Mouse (Mus musculus) CH12.LX (cell line): ENCODE results near the gene Ccdc105. TPM values are rescaled to one million over a fixed set of nuclear protein-coding genes. Genes with fewer than 3 reads are reported as not detected.

Source experiments
- DNase-seq: peaks from one replicate; pipeline ENCODE4 v3.0.0-alpha.2; 2013; ENCODE audit errors: extremely low read depth
- H3K27ac ChIP-seq: 2 replicates; pipeline ENCODE4 v1.5.1; 2012; ENCODE audit warnings: low read depth, mild to moderate bottlenecking, control low read depth, moderate library complexity; ENCODE audit not compliant: insufficient read depth
- H3K27me3 ChIP-seq: replicated peaks from 2 replicates; pipeline ENCODE3; 2012; ENCODE audit warnings: inconsistent platforms
- H3K36me3 ChIP-seq, 2 experiments: replicated peaks in 1 of 2; 2 replicates each; pipeline versions ENCODE3 to v1.6.1; 2012; ENCODE audit warnings: inconsistent platforms in 1 of 2, low read length in 1 of 2, mild to moderate bottlenecking in 1 of 2, mixed read lengths in 1 of 2, moderate library complexity in 1 of 2; ENCODE audit not compliant: control insufficient read depth in 1 of 2, insufficient read depth in 1 of 2
- H3K4me1 ChIP-seq, 2 experiments: 2 replicates each; pipeline ENCODE4 v1.6.1; 2012; ENCODE audit warnings: inconsistent platforms in 1 of 2, moderate library complexity in 1 of 2; ENCODE audit not compliant: insufficient read depth in 2 of 2, control insufficient read depth in 1 of 2
- H3K4me2 ChIP-seq: 2 replicates; pipeline ENCODE4 v1.6.1; 2012; ENCODE audit warnings: low read depth, mild to moderate bottlenecking, control low read depth; ENCODE audit not compliant: poor library complexity, insufficient read depth, severe bottlenecking
- H3K4me3 ChIP-seq, 3 experiments: fragments of 150-350 bp in 1 of 3; sonication (generic) in 1 of 3; replicated peaks in 1 of 3; 2 replicates each; pipeline versions ENCODE3 to v1.5.1; 2011 to 2012; ENCODE audit warnings: low read depth in 2 of 3, low read length in 2 of 3, mild to moderate bottlenecking in 2 of 3, moderate library complexity in 2 of 3, control low read depth in 1 of 3, improper control_type of control experiment in 1 of 3, inconsistent platforms in 1 of 3, mixed read lengths in 1 of 3; ENCODE audit not compliant: poor library complexity in 1 of 3
- H3K79me2 ChIP-seq: replicated peaks from 2 replicates; pipeline ENCODE4 v1.6.1; 2012; ENCODE audit warnings: mild to moderate bottlenecking, moderate library complexity; ENCODE audit not compliant: control insufficient read depth, poor library complexity, insufficient read depth, severe bottlenecking; ENCODE audit errors: extremely low read depth
- H3K9ac ChIP-seq: 2 replicates; pipeline ENCODE4 v1.6.1; 2012; ENCODE audit warnings: low read depth, mild to moderate bottlenecking, control low read depth, moderate library complexity; ENCODE audit not compliant: insufficient read depth
- H3K9me3 ChIP-seq: replicated peaks from 2 replicates; pipeline ENCODE3; 2012; ENCODE audit warnings: low read length, inconsistent platforms, mixed read lengths
- BHLHE40 ChIP-seq: IDR thresholded peaks from 2 replicates; pipeline ENCODE4 v1.6.1; 2011; ENCODE audit warnings: mild to moderate bottlenecking, low read depth, low read length, improper control_type of control experiment
- CHD1 ChIP-seq: IDR thresholded peaks from 2 replicates; pipeline ENCODE4 v1.6.1; 2012; ENCODE audit warnings: low read depth, low read length, improper control_type of control experiment, inconsistent platforms
- CTCF ChIP-seq, 2 experiments: IDR thresholded peaks in 1 of 2; conservative IDR thresholded peaks in 1 of 2; 2 replicates each; pipeline ENCODE4 v1.5.1; 2011 to 2012; ENCODE audit warnings: low read depth in 2 of 2, low read length in 2 of 2, improper control_type of control experiment in 1 of 2, inconsistent platforms in 1 of 2, mild to moderate bottlenecking in 1 of 2, moderate library complexity in 1 of 2
- E2F4 ChIP-seq: IDR thresholded peaks from 2 replicates; pipeline ENCODE4 v1.6.1; 2011; ENCODE audit warnings: low read depth, low read length, improper control_type of control experiment; ENCODE audit not compliant: insufficient replicate concordance
- ELF1 ChIP-seq: IDR thresholded peaks from 2 replicates; pipeline ENCODE4 v1.6.1; 2014; ENCODE audit warnings: low read depth, mild to moderate bottlenecking, inconsistent platforms, low read length, improper control_type of control experiment
- EP300 ChIP-seq: IDR thresholded peaks from 2 replicates; pipeline ENCODE4 v1.6.1; 2011; ENCODE audit warnings: low read length, improper control_type of control experiment
- ETS1 ChIP-seq: conservative IDR thresholded peaks from 2 replicates; pipeline ENCODE4 v1.6.1; 2012; ENCODE audit warnings: low read depth, mild to moderate bottlenecking, inconsistent platforms, low read length, improper control_type of control experiment, moderate library complexity
- IRF4 ChIP-seq: IDR thresholded peaks from 2 replicates; pipeline ENCODE4 v1.6.1; 2014; ENCODE audit warnings: low read depth, mild to moderate bottlenecking, inconsistent platforms, low read length, improper control_type of control experiment
- JUN ChIP-seq: IDR thresholded peaks from 2 replicates; pipeline ENCODE4 v1.6.1; 2011; ENCODE audit warnings: low read depth, mild to moderate bottlenecking, low read length, improper control_type of control experiment, moderate library complexity; ENCODE audit not compliant: insufficient read depth
- KAT2A ChIP-seq: IDR thresholded peaks from 2 replicates; pipeline ENCODE4 v1.6.1; 2012; ENCODE audit warnings: low read length, improper control_type of control experiment, inconsistent platforms; ENCODE audit not compliant: insufficient replicate concordance
- MAFK ChIP-seq: IDR thresholded peaks from 2 replicates; pipeline ENCODE4 v1.6.1; 2011; ENCODE audit warnings: low read length, improper control_type of control experiment; ENCODE audit not compliant: insufficient replicate concordance
- MAX ChIP-seq: IDR thresholded peaks from 2 replicates; pipeline ENCODE4 v1.6.1; 2011; ENCODE audit warnings: low read length, improper control_type of control experiment
- MAZ ChIP-seq: IDR thresholded peaks from 2 replicates; pipeline ENCODE4 v1.6.1; 2012; ENCODE audit warnings: low read depth, mild to moderate bottlenecking, inconsistent platforms, low read length, improper control_type of control experiment, moderate library complexity
- MEF2A ChIP-seq: IDR thresholded peaks from 2 replicates; pipeline ENCODE4 v1.6.1; 2014; ENCODE audit warnings: low read depth, mild to moderate bottlenecking, inconsistent platforms, low read length, improper control_type of control experiment, borderline replicate concordance
- NRF1 ChIP-seq: IDR thresholded peaks from 2 replicates; pipeline ENCODE4 v1.6.1; 2014; ENCODE audit warnings: low read depth, mild to moderate bottlenecking, inconsistent platforms, low read length, improper control_type of control experiment, moderate library complexity
- POLR2A ChIP-seq: IDR thresholded peaks from 2 replicates; pipeline ENCODE4 v1.6.1; 2011; ENCODE audit warnings: low read depth, mild to moderate bottlenecking, improper control_type of control experiment, low read length
- RAD21 ChIP-seq: IDR thresholded peaks from 2 replicates; pipeline ENCODE4 v1.6.1; 2011; ENCODE audit warnings: low read depth, mild to moderate bottlenecking, low read length, improper control_type of control experiment, moderate library complexity
- SIN3A ChIP-seq: IDR thresholded peaks from 2 replicates; pipeline ENCODE4 v1.6.1; 2012; ENCODE audit warnings: low read length, improper control_type of control experiment, inconsistent platforms
- SMC3 ChIP-seq: IDR thresholded peaks from 2 replicates; pipeline ENCODE4 v1.6.1; 2011; ENCODE audit warnings: low read depth, low read length, improper control_type of control experiment
- TBP ChIP-seq: conservative IDR thresholded peaks from 2 replicates; pipeline ENCODE4 v1.6.1; 2011; ENCODE audit warnings: low read depth, low read length, improper control_type of control experiment
- UBTF ChIP-seq: IDR thresholded peaks from 2 replicates; pipeline ENCODE4 v1.6.1; 2012; ENCODE audit warnings: low read depth, mild to moderate bottlenecking, inconsistent platforms, low read length, improper control_type of control experiment, moderate library complexity
- USF1 ChIP-seq: IDR thresholded peaks from 2 replicates; pipeline ENCODE4 v1.6.1; 2014; ENCODE audit warnings: low read depth, mild to moderate bottlenecking, inconsistent platforms, low read length, improper control_type of control experiment
- USF2 ChIP-seq: conservative IDR thresholded peaks from 2 replicates; pipeline ENCODE4 v1.6.1; 2011; ENCODE audit warnings: low read depth, low read length, improper control_type of control experiment
- ZNF384 ChIP-seq: IDR thresholded peaks from 2 replicates; pipeline ENCODE4 v1.6.1; 2012; ENCODE audit warnings: low read depth, low read length, improper control_type of control experiment, inconsistent platforms
- dilution Hi-C: fragments of 300-500 bp; cut with MboI; formaldehyde crosslinking; loops from 2 replicates; pipeline ENCODE4 v1.14.3; 2020; ENCODE audit warnings: low sequenced_read_pairs; ENCODE audit not compliant: extremely low pct_unique_long_range_greater_than_20kb, extremely low pct_ligation_motif_present
- in situ Hi-C: fragments of 300-500 bp; cut with MboI; formaldehyde crosslinking; loops from 3 replicates; pipeline ENCODE4 v1.14.3; 2019; ENCODE audit warnings: low sequenced_read_pairs, low pct_ligation_motif_present, low pct_unique_long_range_greater_than_20kb, mixed read lengths
- polyA plus RNA-seq: library from polyadenylated mRNA; unstranded; fragments of >175 nt; gene quantifications from 2 replicates; pipeline ENCODE4 v1.2.1, GENCODE M21; 2012; ENCODE audit warnings: low read depth; ENCODE audit not compliant: insufficient read length
- total RNA-seq, 2 experiments: library from RNA; depleted of rRNA; stranded (reverse); fragments of 300-350 nt in 1 of 2; fragments of >200 nt in 1 of 2; gene quantifications; 2 replicates each; pipeline ENCODE4 v1.2.3; 2012 to 2014

Ccdc105 gene
- total and polyA plus RNA-seq, 3 experiments = not detected

GRCm38 (mm10) chr10:78801449-78801848 is 48.6 kb upstream of the Ccdc105 start (continued):
- TF ChIP-seq TBP (peak; percentile 64; the same call in 1 of the 2 replicates), MAZ (no peak), USF1 (no peak), MAFK (no peak), KAT2A (no peak), E2F4 (no peak)

DNA sequence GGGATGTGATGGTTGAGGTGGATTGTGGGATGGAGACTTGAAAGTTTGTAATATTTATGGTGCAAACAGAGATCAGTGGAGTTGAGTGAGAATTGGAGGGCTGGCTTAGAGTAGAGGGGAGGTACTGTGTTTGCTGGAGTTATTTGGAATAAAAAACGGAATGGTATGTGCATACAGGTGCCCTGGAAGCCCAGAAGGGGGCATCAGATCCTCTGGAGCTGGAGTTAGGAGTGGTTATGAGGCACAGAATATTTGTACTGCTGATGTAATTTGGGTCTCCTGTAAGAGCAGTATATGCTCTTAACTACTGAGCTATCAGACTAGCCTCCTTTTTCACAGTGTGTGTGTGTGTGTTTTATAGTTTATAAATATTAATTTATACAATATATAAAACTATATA is 37.7 kb upstream of the Ccdc105 start:
- DNase-seq = peak; percentile 9
- no peaks in the 10 kb centered on the region; a peak in 1 of 4 replicates for H3K4me1 ChIP-seq
- in situ Hi-C loops = no loop called here
- no peak overlapping the region for H3K9ac ChIP-seq
- dilution Hi-C loops = no loop called here
- no peaks in the 10 kb centered on the region for H3K9me3 ChIP-seq
- H3K4me3 ChIP-seq = no peak overlapping the region
- TF ChIP-seq EP300 = no peak
- no peak for TF ChIP-seq NRF1
- TF ChIP-seq JUN = no peak
- TF ChIP-seq USF2 = no peak
- TF ChIP-seq MAX = no peak
- no peak for TF ChIP-seq BHLHE40
- TF ChIP-seq POLR2A = no peak
- TF ChIP-seq RAD21 = peak; percentile 29
- no peak for TF ChIP-seq USF1
- TF ChIP-seq UBTF = no peak
- no peak for TF ChIP-seq CHD1
- no peak for TF ChIP-seq ETS1
- TF ChIP-seq ZNF384 = no peak
- TF ChIP-seq SIN3A = no peak
- no peak for TF ChIP-seq MEF2A
- TF ChIP-seq ELF1 = no peak
- peak in 1 of 2 experiments; percentile 44; a peak in 2 of 4 replicates for TF ChIP-seq CTCF (conservative IDR thresholded peaks at IDR 0.05 in 1 of 2, IDR thresholded peaks at IDR 0.05 in 1 of 2; ENCODE audit: low read depth in 2 of 2, low read length in 2 of 2)
- TF ChIP-seq IRF4 = no peak
- TF ChIP-seq SMC3 = peak; percentile 39
- H3K27me3 ChIP-seq = peaks cover 4% of the 10 kb centered on the region
- no peaks in the 10 kb centered on the region for H3K36me3 ChIP-seq
- H3K4me2 ChIP-seq = no peak overlapping the region
- no peak overlapping the region for H3K27ac ChIP-seq
- H3K79me2 ChIP-seq = no peaks in the 10 kb centered on the region
